Comparison of ENCODE assay signal across 14 mouse cellular contexts in genomic region chr12:75598988-75599387, GRCm38 (mm10). TPM values are rescaled to one million over a fixed set of nuclear protein-coding genes. Genes with fewer than 3 reads are reported as not detected.
DNase-seq lines count a peak whose midpoint lies in the region; ATAC-seq and TF ChIP-seq lines count a peak whose summit lies in the region.
"Had no signal": no experiment of that assay in that cellular context is flagged by ENCODE, and none has a peak within 500 bp of the region (broad histone marks: within the 10 kb centered on the region; RNA-seq: fewer than 3 reads in every experiment).

No protein-coding gene starts in this region.

- WGBS in intestine, embryonic 14.5 days: 75% methylated on average over 4 of the region's 4 CpGs
- 66% methylated on average over 4 of the region's 4 CpGs for WGBS in intestine, embryonic 16.5 days
- 65% methylated on average over 4 of the region's 4 CpGs for WGBS in embryonic facial prominence, embryonic 10.5 days
- WGBS in liver, embryonic 14.5 days (ENCODE audit: insufficient replicate concordance): 71% methylated on average over 4 of the region's 4 CpGs

- TF ChIP-seq CTCF in liver, embryonic 14.5 days (IDR thresholded peaks at IDR 0.05; ENCODE audit: low read depth): no peak

- no peaks in the 10 kb centered on the region for H3K27me3 ChIP-seq in erythroblast, embryonic 14.5 days (ENCODE audit: control insufficient read depth)
- no peaks in the 10 kb centered on the region for H3K27me3 ChIP-seq in intestine, embryonic 14.5 days (replicated peaks; ENCODE audit: control insufficient read depth, insufficient read depth, low read length)
- H3K27me3 ChIP-seq in intestine, embryonic 16.5 days (replicated peaks; ENCODE audit: control insufficient read depth, insufficient read depth, low read length): no peaks in the 10 kb centered on the region
- H3K27me3 ChIP-seq in embryonic facial prominence, embryonic 10.5 days (replicated peaks; ENCODE audit: low read depth, poor library complexity, severe bottlenecking): no peaks in the 10 kb centered on the region
- no peaks in the 10 kb centered on the region for H3K27me3 ChIP-seq in liver, embryonic 14.5 days (ENCODE audit: control insufficient read depth, insufficient read depth, low read length)

- no peak for ATAC-seq in erythroblast, adult 5-6 weeks (replicated peaks; ENCODE audit: low FRiP score, poor library complexity, severe bottlenecking)
- ATAC-seq in intestine, embryonic 14.5 days (replicated peaks; ENCODE audit: low FRiP score, low TSS enrichment, low read depth): no peak
- no peak for ATAC-seq in intestine, embryonic 16.5 days
- no peak for ATAC-seq in liver, embryonic 14.5 days (ENCODE audit: insufficient read depth)
- ATAC-seq: CD4-positive, CD25-positive, alpha-beta regulatory T cell, adult 4 months had no signal

- H3K9me3 ChIP-seq in erythroblast, embryonic 14.5 days (ENCODE audit: control insufficient read depth, low read length): no peaks in the 10 kb centered on the region; the same call in 1 of the 2 replicates
- H3K9me3 ChIP-seq in intestine, embryonic 14.5 days (ENCODE audit: control insufficient read depth, low read length): no peaks in the 10 kb centered on the region
- no peaks in the 10 kb centered on the region for H3K9me3 ChIP-seq in intestine, embryonic 16.5 days (ENCODE audit: control insufficient read depth, low read length)
- H3K9me3 ChIP-seq in embryonic facial prominence, embryonic 10.5 days: no peaks in the 10 kb centered on the region
- no peaks in the 10 kb centered on the region for H3K9me3 ChIP-seq in liver, embryonic 14.5 days (ENCODE audit: control insufficient read depth, low read length)
- H3K9me3 ChIP-seq: G1E; heart, embryonic 10.5 days had no signal

- H3K27ac ChIP-seq in intestine, embryonic 14.5 days (ENCODE audit: low read depth): no peak overlapping the region
- H3K27ac ChIP-seq in intestine, embryonic 16.5 days (ENCODE audit: low read length): no peak overlapping the region
- peak overlapping the region; percentile 25; the same call in 1 of the 2 replicates for H3K27ac ChIP-seq in embryonic facial prominence, embryonic 10.5 days (replicated peaks)
- no peak overlapping the region for H3K27ac ChIP-seq in liver, embryonic 14.5 days
- H3K27ac ChIP-seq: heart, embryonic 10.5 days had no signal

- TF ChIP-seq EP300 in liver, embryonic 14.5 days (IDR thresholded peaks at IDR 0.05; ENCODE audit: low read depth): no peak

- peaks cover 41% of the 10 kb centered on the region for H3K4me1 ChIP-seq in erythroblast, embryonic 14.5 days (ENCODE audit: control insufficient read depth)
- peaks cover 5% of the 10 kb centered on the region; the same call in 1 of the 2 replicates for H3K4me1 ChIP-seq in intestine, embryonic 14.5 days (replicated peaks; ENCODE audit: control insufficient read depth, insufficient read depth, low read length)
- H3K4me1 ChIP-seq in intestine, embryonic 16.5 days (ENCODE audit: control insufficient read depth, insufficient read depth, low read length): peaks cover 3% of the 10 kb centered on the region
- H3K4me1 ChIP-seq in embryonic facial prominence, embryonic 10.5 days: peaks cover 22% of the 10 kb centered on the region
- peaks cover 3 to 21% of the 10 kb centered on the region in 2 experiments for H3K4me1 ChIP-seq in liver, embryonic 14.5 days (replicated peaks; ENCODE audit: control insufficient read depth in 2 of 2, insufficient read depth in 2 of 2, low read length in 1 of 2)

- no peak overlapping the region for H3K9ac ChIP-seq in intestine, embryonic 14.5 days (ENCODE audit: low read length)
- no peak overlapping the region for H3K9ac ChIP-seq in intestine, embryonic 16.5 days (ENCODE audit: low read depth, low read length)
- H3K9ac ChIP-seq in liver, embryonic 14.5 days (replicated peaks): 0 out of 2 replicates have a peak overlapping the region, but pooled peaks have one; percentile 20

- 0 out of 2 replicates have a peak overlapping the region, but pooled peaks have one; percentile 13 for H3K4me2 ChIP-seq in intestine, embryonic 14.5 days (ENCODE audit: low read length)
- H3K4me2 ChIP-seq in intestine, embryonic 16.5 days (ENCODE audit: low read depth, low read length): no peak overlapping the region
- no peak overlapping the region for H3K4me2 ChIP-seq in liver, embryonic 14.5 days (ENCODE audit: low read depth)

- H3K4me3 ChIP-seq in erythroblast, embryonic 14.5 days (replicated peaks): peak overlapping the region; percentile 16
- no peak overlapping the region for H3K4me3 ChIP-seq in intestine, embryonic 14.5 days (ENCODE audit: low read depth, low read length)
- H3K4me3 ChIP-seq in intestine, embryonic 16.5 days (ENCODE audit: low read length): no peak overlapping the region
- H3K4me3 ChIP-seq in embryonic facial prominence, embryonic 10.5 days: no peak overlapping the region
- no peak overlapping the region for H3K4me3 ChIP-seq in liver, embryonic 14.5 days (ENCODE audit: insufficient read depth in 1 of 2, low read depth in 2 of 2, low read length in 2 of 2)
- H3K4me3 ChIP-seq: heart, embryonic 10.5 days had no signal

- DNase-seq in intestine, embryonic 14.5 days (ENCODE audit: low spot score): no peak
- DNase-seq in embryonic facial prominence, embryonic 10.5 days (ENCODE audit: low spot score): no peak
- DNase-seq in liver, embryonic 14.5 days (ENCODE audit: low read depth in 3 of 3, low spot score in 3 of 3): no peak
- no peak for DNase-seq in ovary, postnatal 10 days (ENCODE audit: low spot score)
- no peak for DNase-seq in frontal cortex, postnatal 14 days (ENCODE audit: low spot score in 2 of 2)
- DNase-seq: cerebellum, adult 9-11 months; gastrocnemius, postnatal 25 days; right cerebral cortex, postnatal 25 days had no signal

- H3K36me3 ChIP-seq in erythroblast, embryonic 14.5 days (ENCODE audit: control insufficient read depth): peaks cover under 1% of the 10 kb centered on the region; the same call in 1 of the 2 replicates
- H3K36me3 ChIP-seq in intestine, embryonic 14.5 days (ENCODE audit: control insufficient read depth, insufficient read depth, low read length): no peaks in the 10 kb centered on the region
- H3K36me3 ChIP-seq in intestine, embryonic 16.5 days (ENCODE audit: control insufficient read depth, insufficient read depth, low read length): no peaks in the 10 kb centered on the region
- H3K36me3 ChIP-seq in embryonic facial prominence, embryonic 10.5 days (replicated peaks): no peaks in the 10 kb centered on the region
- no peaks in the 10 kb centered on the region for H3K36me3 ChIP-seq in liver, embryonic 14.5 days (replicated peaks; ENCODE audit: control insufficient read depth, insufficient read depth, low read depth)
- H3K36me3 ChIP-seq: heart, embryonic 10.5 days had no signal

RNA-seq across cellular contexts. Expression of gene Ppp2r5e, which starts 2.9 kb away (rescaled TPM):
- polyA plus RNA-seq in erythroblast, embryonic 14.5 days (2012): 4.2 and 4.3 TPM in 2 replicates
- total RNA-seq in erythroblast, adult 5-6 weeks (2015; ENCODE audit: low replicate concordance): 25.6 and 47.6 TPM in 2 replicates
- total RNA-seq in erythroblast, adult 5-6 weeks (2017; ENCODE audit: low replicate concordance): 6.4 TPM in 2 replicates
- polyA plus RNA-seq in intestine, embryonic 14.5 days (2014; fragmentation: Nextera tagmentation; extraction: Ambion mirVana): 13.6 and 15.2 TPM in 2 replicates
- polyA plus RNA-seq in intestine, embryonic 16.5 days (2015; fragmentation: Nextera tagmentation; extraction: Ambion mirVana): 6.3 and 7.4 TPM in 2 replicates
- 13.2 and 14.5 TPM in 2 replicates for polyA plus RNA-seq in embryonic facial prominence, embryonic 10.5 days (2016; fragmentation: Nextera tagmentation; extraction: Ambion mirVana)
- 3.8 and 6.8 TPM in 2 replicates for polyA plus RNA-seq in liver, embryonic 14.5 days (2012; rRNA removed)
- 5.0 and 5.8 TPM in 2 replicates for polyA plus RNA-seq in liver, embryonic 14.5 days (2014; fragmentation: Nextera tagmentation; extraction: Ambion mirVana)
